Comparison of ENCODE assay signal across 20 mouse cellular contexts in genomic region chr1:32748191-32748590, GRCm38 (mm10).
DNase-seq lines count a peak whose midpoint lies in the region; ATAC-seq lines count a peak whose summit lies in the region.
"Had no signal": no experiment of that assay in that cellular context is flagged by ENCODE, and none has a peak within 500 bp of the region (broad histone marks: within the 10 kb centered on the region; RNA-seq: fewer than 3 reads in every experiment).

No protein-coding gene starts in this region.

- 0 out of 2 replicates have a peak, but pooled peaks have one; percentile 43 for ATAC-seq in common myeloid progenitor, adult 5-6 weeks (replicated peaks; ENCODE audit: low read depth, poor library complexity, severe bottlenecking)
- peak; percentile 83 for ATAC-seq in granulocyte monocyte progenitor cell, adult 5-6 weeks (replicated peaks; ENCODE audit: poor library complexity, severe bottlenecking)
- ATAC-seq in megakaryocyte, adult 5-6 weeks (ENCODE audit: poor library complexity, severe bottlenecking): 0 out of 2 replicates have a peak, but pooled peaks have one; percentile 35
- ATAC-seq in megakaryocyte progenitor cell, adult 5-6 weeks (replicated peaks; ENCODE audit: poor library complexity): peak; percentile 64
- ATAC-seq: activated CD4-positive, CD25-positive, alpha-beta regulatory T cell, adult 4 months; CD4-positive, CD25-positive, alpha-beta regulatory T cell, adult 4 months; Patski had no signal

- intact Hi-C loops in left cerebral cortex, postnatal 10 days (cut with DNase I): no loop called here

- DNase-seq in heart, adult 18-20 months: no peak
- no peak for DNase-seq in left cerebral cortex, postnatal 10 days (ENCODE audit: extremely low spot score in 1 of 2, low spot score in 2 of 2)
- DNase-seq in cerebellum, adult 9-10 months: no peak
- no peak for DNase-seq in ovary, postnatal 36 days (ENCODE audit: low spot score)
- DNase-seq: adrenal gland, adult 2 months; adrenal gland, adult 8-10 months; adrenal gland, postnatal 10 days; adrenal gland, postnatal 14 days; adrenal gland, postnatal 25 days; adrenal gland, postnatal 36 days; B cell, adult 2 months; cerebellum, adult 11 months; cerebellum, adult 11-12 months had no signal
